Mouse (Mus musculus): ENCODE results near the gene Fchsd2. TPM values are rescaled to one million over a fixed set of nuclear protein-coding genes. Genes with fewer than 3 reads are reported as not detected.

The Fchsd2 gene
- polyA plus RNA-seq (2017; shearing (Covaris generic)) = 41.7 TPM

DNA sequence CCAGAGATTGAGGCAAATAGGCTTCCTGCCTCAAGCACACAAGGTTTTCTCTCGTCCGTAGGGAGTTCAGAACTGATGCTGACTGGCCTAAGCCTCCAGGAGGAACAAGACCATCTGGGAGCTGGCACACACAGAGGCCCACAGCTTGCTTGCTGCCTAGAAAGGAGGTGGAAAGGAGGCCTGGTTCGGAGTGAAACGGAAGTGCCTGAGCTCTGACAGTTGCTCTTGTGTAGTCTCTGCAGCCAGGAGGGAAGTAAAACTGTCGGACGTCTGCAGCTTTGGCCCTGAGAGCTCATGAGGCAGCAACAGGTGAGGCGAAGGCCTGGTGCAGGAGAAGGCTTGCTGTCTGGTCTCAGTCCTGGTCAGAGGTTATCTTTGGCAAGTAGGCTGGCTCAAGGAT is at the start of gene Fchsd2:
Gene Fchsd2 (plus strand): TSS at position 246 of the 400 bp plus-strand sequence.

GRCm38 (mm10) chr7:101301881-101302456 is 209.3 kb downstream of the Fchsd2 start, which contains the start of gene Atg16l2:
Gene Atg16l2 (minus strand): TSS chr7:101302251.

GRCm38 (mm10) chr7:101317014-101317413 is 224.4 kb downstream of the Fchsd2 start, which contains the start of gene Stard10:
Gene Stard10 (plus strand): TSS chr7:101317086.

Other genes with a start within 250 kb of the Fchsd2 start
- 46.4 TPM for gene Relt, start 229.4 kb upstream of the Fchsd2 start, polyA plus RNA-seq (2017; shearing (Covaris generic))
- gene Arhgef17, start 160.8 kb upstream of the Fchsd2 start, polyA plus RNA-seq (2017; shearing (Covaris generic)) = 0.22 TPM
- 0.19 TPM for gene P2ry6, start 118.2 kb upstream of the Fchsd2 start, polyA plus RNA-seq (2017; shearing (Covaris generic))
- not detected for gene P2ry2, start 80.0 kb upstream of the Fchsd2 start, polyA plus RNA-seq (2017; shearing (Covaris generic))
- gene Atg16l2, start 209.4 kb downstream of the Fchsd2 start, polyA plus RNA-seq (2017; shearing (Covaris generic)) = 72.7 TPM
- 15.3 TPM for gene Stard10, start 224.2 kb downstream of the Fchsd2 start, polyA plus RNA-seq (2017; shearing (Covaris generic))

Data from CD4-positive, CD25-positive, alpha-beta regulatory T cell (primary cell).